8 mouse cellular contexts compared by ENCODE assay signal in genomic region chr1:172550551-172550951, GRCm38 (mm10). TPM values are rescaled to one million over a fixed set of nuclear protein-coding genes. Genes with fewer than 3 reads are reported as not detected.
DNase-seq lines count a peak whose midpoint lies in the region; ATAC-seq and TF ChIP-seq lines count a peak whose summit lies in the region.

No protein-coding gene starts in this region.

- TF ChIP-seq CTCF in layer of hippocampus, adult 2 months (conservative IDR thresholded peaks at IDR 0.05) = no peak
- no peak for TF ChIP-seq CTCF in kidney, postnatal 0 days (IDR thresholded peaks at IDR 0.05; ENCODE audit: low read depth)
- no peak for TF ChIP-seq CTCF in lung, embryonic 14.5 days (IDR thresholded peaks at IDR 0.05; ENCODE audit: low read depth)

- peak; percentile 25 to 41 for DNase-seq in layer of hippocampus, adult 2 months (ENCODE audit: low spot score in 2 of 2)
- no peak for DNase-seq in layer of hippocampus, postnatal 10 days (ENCODE audit: low spot score in 2 of 2)
- DNase-seq in embryo, embryonic 9.5 days (ENCODE audit: extremely low spot score) = peak; percentile 67
- peak; percentile 87 for DNase-seq in kidney, postnatal 0 days (ENCODE audit: low spot score)
- peak; percentile 73 for DNase-seq in lung, embryonic 14.5 days
- DNase-seq in thymus, postnatal 0 days (ENCODE audit: low spot score) = peak; percentile 31

- H3K9me3 ChIP-seq in heart, embryonic 16.5 days (replicated peaks; ENCODE audit: control insufficient read depth, low read length) = no peaks in the 10 kb centered on the region
- H3K9me3 ChIP-seq in kidney, postnatal 0 days (replicated peaks; ENCODE audit: low read length) = no peaks in the 10 kb centered on the region
- no peaks in the 10 kb centered on the region for H3K9me3 ChIP-seq in lung, embryonic 14.5 days (ENCODE audit: low read depth, low read length)
- H3K9me3 ChIP-seq in neural tube, embryonic 15.5 days (replicated peaks) = no peaks in the 10 kb centered on the region

- H3K4me3 ChIP-seq in layer of hippocampus, adult 2 months = peak overlapping the region; percentile 53
- H3K4me3 ChIP-seq in heart, embryonic 16.5 days (ENCODE audit: low read length) = peak overlapping the region; percentile 51
- peak overlapping the region; percentile 42 for H3K4me3 ChIP-seq in kidney, postnatal 0 days (replicated peaks; ENCODE audit: low read depth, low read length)
- H3K4me3 ChIP-seq in lung, embryonic 14.5 days (ENCODE audit: low read depth, low read length) = peak overlapping the region; percentile 34
- peak overlapping the region; percentile 40 for H3K4me3 ChIP-seq in neural tube, embryonic 15.5 days (replicated peaks)

- H3K9ac ChIP-seq in heart, embryonic 16.5 days (ENCODE audit: low read length) = peak overlapping the region; percentile 59
- peak overlapping the region; percentile 46 for H3K9ac ChIP-seq in kidney, postnatal 0 days (ENCODE audit: low read depth, low read length)
- peak overlapping the region; percentile 38 for H3K9ac ChIP-seq in lung, embryonic 14.5 days
- H3K9ac ChIP-seq in neural tube, embryonic 15.5 days (replicated peaks) = peak overlapping the region; percentile 40

- H3K4me2 ChIP-seq in heart, embryonic 16.5 days (ENCODE audit: low read depth, low read length) = peak overlapping the region; percentile 77
- H3K4me2 ChIP-seq in kidney, postnatal 0 days (ENCODE audit: low read length) = peak overlapping the region; percentile 59
- H3K4me2 ChIP-seq in lung, embryonic 14.5 days = peak overlapping the region; percentile 65
- peak overlapping the region; percentile 60 for H3K4me2 ChIP-seq in neural tube, embryonic 15.5 days

- H3K36me3 ChIP-seq in heart, embryonic 16.5 days (ENCODE audit: control insufficient read depth, insufficient read depth) = no peaks in the 10 kb centered on the region
- no peaks in the 10 kb centered on the region for H3K36me3 ChIP-seq in kidney, postnatal 0 days (ENCODE audit: insufficient read depth, low read length)
- H3K36me3 ChIP-seq in lung, embryonic 14.5 days (ENCODE audit: insufficient read depth) = no peaks in the 10 kb centered on the region
- no peaks in the 10 kb centered on the region for H3K36me3 ChIP-seq in neural tube, embryonic 15.5 days

- no peak overlapping the region for H3K27ac ChIP-seq in layer of hippocampus, adult 2 months
- H3K27ac ChIP-seq in heart, embryonic 16.5 days (ENCODE audit: low read length) = no peak overlapping the region; the same call in 1 of the 2 replicates
- H3K27ac ChIP-seq in kidney, postnatal 0 days = peak overlapping the region; percentile 58; the same call in 1 of the 2 replicates
- no peak overlapping the region; the same call in 1 of the 2 replicates for H3K27ac ChIP-seq in lung, embryonic 14.5 days (ENCODE audit: low read depth)
- peak overlapping the region; percentile 58 for H3K27ac ChIP-seq in neural tube, embryonic 15.5 days (replicated peaks)

- under 1% methylated on average over 8 of the region's 8 CpGs for WGBS in heart, embryonic 16.5 days
- 0% methylated on average over 8 of the region's 8 CpGs for WGBS in kidney, postnatal 0 days
- 2% methylated on average over 8 of the region's 8 CpGs for WGBS in lung, embryonic 14.5 days
- WGBS in neural tube, embryonic 15.5 days = 2% methylated on average over 8 of the region's 8 CpGs

- ATAC-seq in heart, embryonic 16.5 days (replicated peaks; ENCODE audit: extremely low read depth, insufficient read depth, low FRiP score) = peak; percentile 73
- peak; percentile 91 for ATAC-seq in kidney, postnatal 0 days (replicated peaks; ENCODE audit: low FRiP score, low read depth)
- peak; percentile 87 for ATAC-seq in lung, embryonic 14.5 days (ENCODE audit: insufficient read depth)
- peak; percentile 82 for ATAC-seq in neural tube, embryonic 15.5 days (ENCODE audit: low FRiP score)

- H3K4me1 ChIP-seq in heart, embryonic 16.5 days (ENCODE audit: control insufficient read depth, insufficient read depth, low read length) = peaks cover 24% of the 10 kb centered on the region
- H3K4me1 ChIP-seq in kidney, postnatal 0 days (replicated peaks; ENCODE audit: insufficient read depth, low read length) = peaks cover 19% of the 10 kb centered on the region; the same call in 1 of the 2 replicates
- H3K4me1 ChIP-seq in lung, embryonic 14.5 days (ENCODE audit: insufficient read depth) = peaks cover 7% of the 10 kb centered on the region; the same call in 1 of the 2 replicates
- peaks cover 23% of the 10 kb centered on the region for H3K4me1 ChIP-seq in neural tube, embryonic 15.5 days

- H3K27me3 ChIP-seq in heart, embryonic 16.5 days (ENCODE audit: control insufficient read depth, insufficient read depth, low read length) = 0 out of 2 replicates have a peak, but pooled peaks cover 4% of the 10 kb centered on the region
- no peaks in the 10 kb centered on the region for H3K27me3 ChIP-seq in kidney, postnatal 0 days (ENCODE audit: insufficient read depth, low read length)
- 0 out of 2 replicates have a peak, but pooled peaks cover 3% of the 10 kb centered on the region for H3K27me3 ChIP-seq in lung, embryonic 14.5 days (ENCODE audit: insufficient read depth, low read length)
- H3K27me3 ChIP-seq in neural tube, embryonic 15.5 days (replicated peaks) = no peaks in the 10 kb centered on the region

RNA-seq across cellular contexts. Expression of gene Vsig8, which starts 5.2 kb away (rescaled TPM):
- total RNA-seq in layer of hippocampus, adult 2 months (2021) = under 1 TPM; 0.41 to 0.61 TPM
- total RNA-seq in layer of hippocampus, postnatal 10 days (2021) = under 1 TPM; 0.51 to 0.85 TPM
- 0.32 and 0.55 TPM in 2 replicates for polyA plus RNA-seq in heart, embryonic 16.5 days (2015; fragmentation: Nextera tagmentation; extraction: Ambion mirVana)
- polyA plus RNA-seq in kidney, postnatal 0 days (2015; fragmentation: Nextera tagmentation; extraction: Ambion mirVana) = 1.0 and 1.6 TPM in 2 replicates
- polyA plus RNA-seq in lung, embryonic 14.5 days (2014; fragmentation: Nextera tagmentation; extraction: Ambion mirVana) = 0.24 TPM in 1 of 2 replicates, not detected in the other
- polyA plus RNA-seq in neural tube, embryonic 15.5 days (2015; fragmentation: Nextera tagmentation; extraction: Ambion mirVana) = 1.4 and 1.9 TPM in 2 replicates
- 2.4 and 3.2 TPM in 2 replicates for polyA plus RNA-seq in thymus, postnatal 0 days (2015; fragmentation: Nextera tagmentation; extraction: Ambion mirVana)

RNA-seq across cellular contexts. Expression of gene Cfap45, which starts 29.9 kb away (rescaled TPM):
- total RNA-seq in layer of hippocampus, adult 2 months (2021) = 1 to 10 TPM; 4.2 to 4.8 TPM
- 1 to 10 TPM; 3.3 to 4.9 TPM for total RNA-seq in layer of hippocampus, postnatal 10 days (2021)
- polyA plus RNA-seq in heart, embryonic 16.5 days (2015; fragmentation: Nextera tagmentation; extraction: Ambion mirVana) = 3.0 and 3.2 TPM in 2 replicates
- 1.1 and 1.3 TPM in 2 replicates for polyA plus RNA-seq in kidney, postnatal 0 days (2015; fragmentation: Nextera tagmentation; extraction: Ambion mirVana)
- 4.2 and 5.1 TPM in 2 replicates for polyA plus RNA-seq in lung, embryonic 14.5 days (2014; fragmentation: Nextera tagmentation; extraction: Ambion mirVana)
- polyA plus RNA-seq in neural tube, embryonic 15.5 days (2015; fragmentation: Nextera tagmentation; extraction: Ambion mirVana) = 3.8 and 4.3 TPM in 2 replicates
- polyA plus RNA-seq in thymus, postnatal 0 days (2015; fragmentation: Nextera tagmentation; extraction: Ambion mirVana) = 1.6 and 1.9 TPM in 2 replicates

RNA-seq across cellular contexts. Expression of gene Slamf8, which starts 39.8 kb away (rescaled TPM):
- total RNA-seq in layer of hippocampus, adult 2 months (2021) = not detected
- total RNA-seq in layer of hippocampus, postnatal 10 days (2021) = not detected
- polyA plus RNA-seq in heart, embryonic 16.5 days (2015; fragmentation: Nextera tagmentation; extraction: Ambion mirVana) = 0.35 TPM in 2 replicates
- polyA plus RNA-seq in kidney, postnatal 0 days (2015; fragmentation: Nextera tagmentation; extraction: Ambion mirVana) = 0.16 and 0.18 TPM in 2 replicates
- polyA plus RNA-seq in lung, embryonic 14.5 days (2014; fragmentation: Nextera tagmentation; extraction: Ambion mirVana) = not detected in 2 replicates
- polyA plus RNA-seq in neural tube, embryonic 15.5 days (2015; fragmentation: Nextera tagmentation; extraction: Ambion mirVana) = 0.33 TPM in 1 of 2 replicates, not detected in the other
- polyA plus RNA-seq in thymus, postnatal 0 days (2015; fragmentation: Nextera tagmentation; extraction: Ambion mirVana) = 1.9 and 2.0 TPM in 2 replicates

RNA-seq across cellular contexts. Expression of gene Tagln2, which starts 50.7 kb away (rescaled TPM):
- 10 to 100 TPM in 1 of 2 experiments, 1 to 10 TPM in 1; 7.9 to 13.1 TPM for total RNA-seq in layer of hippocampus, adult 2 months (2021)
- total RNA-seq in layer of hippocampus, postnatal 10 days (2021) = 10 to 100 TPM; 20.7 to 21.4 TPM
- polyA plus RNA-seq in heart, embryonic 16.5 days (2015; fragmentation: Nextera tagmentation; extraction: Ambion mirVana) = 323 and 328 TPM in 2 replicates
- polyA plus RNA-seq in kidney, postnatal 0 days (2015; fragmentation: Nextera tagmentation; extraction: Ambion mirVana) = 225 and 250 TPM in 2 replicates
- 395 and 407 TPM in 2 replicates for polyA plus RNA-seq in lung, embryonic 14.5 days (2014; fragmentation: Nextera tagmentation; extraction: Ambion mirVana)
- polyA plus RNA-seq in neural tube, embryonic 15.5 days (2015; fragmentation: Nextera tagmentation; extraction: Ambion mirVana) = 140 and 198 TPM in 2 replicates
- 151 and 180 TPM in 2 replicates for polyA plus RNA-seq in thymus, postnatal 0 days (2015; fragmentation: Nextera tagmentation; extraction: Ambion mirVana)

RNA-seq across cellular contexts. Expression of gene Fcrl6, which starts 51.8 kb away (rescaled TPM):
- not detected for total RNA-seq in layer of hippocampus, adult 2 months (2021)
- total RNA-seq in layer of hippocampus, postnatal 10 days (2021) = under 1 TPM in 1 of 2 experiments, not detected in 1; 0.25 TPM
- polyA plus RNA-seq in heart, embryonic 16.5 days (2015; fragmentation: Nextera tagmentation; extraction: Ambion mirVana) = not detected in 2 replicates
- not detected in 2 replicates for polyA plus RNA-seq in kidney, postnatal 0 days (2015; fragmentation: Nextera tagmentation; extraction: Ambion mirVana)
- not detected in 2 replicates for polyA plus RNA-seq in lung, embryonic 14.5 days (2014; fragmentation: Nextera tagmentation; extraction: Ambion mirVana)
- 0.22 and 0.27 TPM in 2 replicates for polyA plus RNA-seq in neural tube, embryonic 15.5 days (2015; fragmentation: Nextera tagmentation; extraction: Ambion mirVana)
- 0.16 TPM in 1 of 2 replicates, not detected in the other for polyA plus RNA-seq in thymus, postnatal 0 days (2015; fragmentation: Nextera tagmentation; extraction: Ambion mirVana)

Comparison
In these comparisons a context has a peak if more than half of its experiments do, and no peak if none do; other contexts are left out.
1. DNase-seq: peak in layer of hippocampus, adult 2 months (2 of 2), embryo, embryonic 9.5 days (single experiment), kidney, postnatal 0 days (single experiment), lung, embryonic 14.5 days (single experiment) and thymus, postnatal 0 days (single experiment); none in layer of hippocampus, postnatal 10 days (0 of 2).
2. H3K27ac ChIP-seq: peak in kidney, postnatal 0 days (single experiment) and neural tube, embryonic 15.5 days (single experiment); none in layer of hippocampus, adult 2 months (single experiment), heart, embryonic 16.5 days (single experiment) and lung, embryonic 14.5 days (single experiment).
3. Peak in every context shown above with its lines, with median percentiles within 50 percentile points of each other: H3K4me3 ChIP-seq, ATAC-seq, H3K4me2 ChIP-seq and H3K9ac ChIP-seq.